Mouse (Mus musculus) gastrocnemius, postnatal 4 days (tissue): ENCODE results near the gene Mapkapk2. TPM values are rescaled to one million over a fixed set of nuclear protein-coding genes. Genes with fewer than 3 reads are reported as not detected.

Experiments
- DNase-seq, 2 experiments: peaks; one replicate each; pipeline ENCODE4 v3.0.0; 2021 to 2022; ENCODE audit warnings: low spot score in 2 of 2, mixed read lengths in 2 of 2
- total RNA-seq, 2 experiments: library from RNA; stranded (reverse); gene quantifications; 2 replicates each; pipeline ENCODE4 v1.2.3; 2021

Mapkapk2 gene
- total RNA-seq, 2 experiments from 2014 or later: 159 to 163 TPM

DNA sequence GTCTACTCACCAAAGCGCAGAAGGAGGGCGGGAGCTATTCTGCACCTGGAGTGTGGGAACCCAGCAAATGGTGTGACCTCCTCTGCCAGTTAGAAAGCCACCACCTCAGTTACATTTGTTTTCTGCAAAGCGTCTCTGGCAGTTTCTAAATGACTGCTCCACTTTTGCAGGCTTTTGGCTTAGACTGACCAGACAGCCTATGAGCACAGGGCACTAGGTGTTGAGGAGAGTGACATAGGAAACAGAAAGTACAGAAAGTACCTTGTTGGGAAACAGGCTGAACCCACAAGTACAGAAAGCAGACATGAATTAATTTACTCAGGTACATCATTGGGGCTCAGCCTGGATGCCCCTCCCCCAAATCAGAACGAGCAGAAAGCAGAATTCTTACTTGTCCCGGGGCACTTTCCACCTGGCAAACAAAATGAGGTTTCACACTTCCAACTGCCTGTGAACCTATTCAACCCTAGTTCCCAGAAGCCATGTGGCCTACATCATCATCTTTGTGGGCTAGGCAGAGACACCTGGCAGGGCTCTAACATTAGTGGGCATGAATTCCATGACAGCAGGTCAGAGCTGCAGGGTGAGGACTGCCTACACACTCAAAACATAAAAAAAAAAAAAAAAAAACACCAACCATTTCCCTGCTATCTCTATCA is 74.9 kb downstream of the Mapkapk2 start:
- no peak for DNase-seq

DNA sequence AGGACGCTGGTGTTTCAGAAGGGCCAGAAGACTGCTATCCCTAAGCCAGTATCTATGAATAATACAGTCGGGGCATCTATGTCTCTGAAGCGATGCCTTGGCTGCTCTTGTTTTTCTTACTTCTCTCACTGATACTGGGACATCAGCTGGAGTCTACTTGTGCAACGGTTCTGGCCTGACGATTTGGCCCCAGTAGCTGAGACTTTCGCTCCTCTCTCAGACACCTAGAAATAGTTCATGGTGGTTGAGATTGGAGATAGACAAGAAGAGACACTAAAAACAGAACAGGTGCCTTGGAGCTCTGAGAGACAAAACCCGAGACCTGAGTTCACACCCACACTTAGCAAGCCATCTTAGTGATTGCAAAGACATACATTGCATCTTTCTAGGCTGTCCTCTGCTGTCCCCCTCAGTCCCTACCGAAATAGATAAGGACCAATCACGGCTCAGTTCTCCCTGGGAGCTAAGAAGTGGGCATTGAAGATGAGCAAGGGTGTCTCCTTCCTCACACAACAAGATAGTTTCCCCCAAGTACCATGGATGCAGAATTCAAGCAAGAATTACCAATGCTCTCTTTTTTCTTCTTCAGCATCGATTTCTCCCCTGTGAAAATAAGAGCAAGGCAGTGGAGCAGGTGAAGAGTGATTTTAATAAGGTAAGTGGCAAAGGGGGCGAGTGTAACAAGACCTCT is 75.6 kb downstream of the Mapkapk2 start:
- no peak for DNase-seq

DNA sequence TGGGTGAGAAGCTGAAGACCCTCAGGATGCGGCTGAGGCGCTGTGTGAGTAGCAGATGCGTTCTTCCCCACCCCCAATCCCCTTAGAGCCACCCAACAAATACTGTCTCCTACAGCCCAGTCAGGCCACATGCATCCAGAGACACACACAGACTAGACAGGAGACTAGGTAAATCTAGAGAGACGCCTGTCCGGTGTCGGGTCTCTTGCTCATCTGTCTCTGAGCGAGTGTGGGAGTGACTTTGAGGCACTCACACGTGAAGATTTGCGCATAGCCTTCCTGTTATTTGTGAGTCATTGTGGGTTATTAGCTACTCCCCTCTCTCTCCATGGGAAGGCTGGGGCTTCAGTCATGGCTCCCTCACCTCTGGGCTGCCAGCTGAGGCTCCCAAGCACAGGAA is 76.2 kb downstream of the Mapkapk2 start:
- DNase-seq: no peak

DNA sequence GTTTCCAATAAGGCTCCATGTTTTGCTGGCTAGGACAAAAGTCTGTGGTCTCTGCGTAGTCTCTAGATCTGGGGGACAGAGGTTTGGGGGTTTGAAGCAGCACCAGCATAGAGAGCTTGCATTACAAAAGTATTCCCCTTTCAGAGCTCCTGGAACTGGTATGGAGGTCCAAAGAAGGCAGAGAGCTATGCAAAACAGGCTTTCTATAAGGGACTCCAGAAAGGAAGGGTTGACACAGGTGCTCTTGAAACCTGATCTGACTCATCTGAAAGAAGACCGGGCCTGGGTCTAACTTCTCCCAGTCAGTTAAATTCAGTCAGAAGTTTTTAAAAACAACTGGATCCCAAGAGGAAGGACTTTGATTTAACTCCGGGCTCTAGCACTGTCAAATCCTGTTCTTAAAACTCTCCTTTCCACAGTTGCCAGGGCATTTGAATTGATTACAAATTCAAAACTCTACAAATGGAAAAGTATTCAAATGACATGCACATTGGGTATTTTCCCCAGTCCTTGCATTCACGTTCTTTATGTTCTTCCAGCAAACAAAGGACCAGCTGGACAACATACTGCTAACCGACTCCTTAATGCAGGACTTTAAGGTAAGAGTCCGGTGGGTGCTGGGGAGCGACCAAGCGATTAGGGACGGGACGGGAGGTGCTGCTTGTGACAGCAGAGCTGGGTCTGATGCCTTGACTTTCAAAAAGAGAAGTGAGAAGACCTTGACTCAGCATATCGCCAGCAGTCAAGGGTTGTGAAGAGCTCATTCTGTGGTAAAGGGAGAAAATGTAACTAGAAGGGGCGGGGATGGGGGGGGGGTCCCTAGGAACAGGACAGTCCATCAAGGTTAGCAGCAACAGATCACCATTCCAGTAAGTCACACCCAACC is 77.0 kb downstream of the Mapkapk2 start:
- no peak for DNase-seq

- DNase-seq: no peak
Observed at GRCm38 (mm10) chr1:131019492-131020098, 78.0 kb downstream of the Mapkapk2 start, which contains the start of gene Il10. TSS of gene Il10 (plus strand) at chr1:131019845.

DNA sequence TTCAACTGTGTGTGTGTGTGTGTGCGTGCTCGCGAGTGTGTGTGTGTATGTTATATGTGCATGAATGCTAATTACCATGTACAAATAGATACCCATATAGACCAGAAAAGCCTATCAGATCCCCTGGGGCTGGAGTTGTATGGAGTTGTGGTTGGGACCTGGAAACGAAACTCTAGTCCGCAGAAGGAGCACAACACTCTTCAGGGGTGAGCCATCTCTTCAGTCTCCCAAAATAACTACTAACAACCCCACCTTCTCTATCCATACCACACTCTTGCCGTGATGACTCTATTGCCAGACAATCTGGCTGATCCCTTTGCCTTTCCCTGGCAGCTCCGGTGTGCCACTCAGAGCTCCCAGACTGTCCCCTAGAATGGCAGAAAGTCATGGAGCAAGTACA is 81.7 kb downstream of the Mapkapk2 start:
- DNase-seq: no peak

DNA sequence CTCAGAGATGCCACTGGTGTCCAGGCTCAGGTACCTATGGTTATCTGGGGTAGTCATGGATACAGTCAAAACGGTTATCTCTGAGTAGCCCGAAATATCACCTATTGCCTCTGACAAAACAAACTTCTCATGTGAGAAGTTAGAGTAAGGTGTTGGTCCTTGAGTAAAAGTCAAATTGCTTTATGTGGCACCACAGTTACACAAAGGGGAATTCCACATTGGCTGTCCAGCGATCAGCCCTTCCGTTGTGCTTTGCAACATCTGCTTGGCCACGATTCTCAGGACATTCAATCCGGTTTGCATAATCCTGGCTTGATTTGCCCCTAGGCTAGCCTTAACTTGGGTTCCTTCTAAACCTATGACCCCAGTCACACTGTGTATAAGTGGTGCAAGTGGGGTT is 82.3 kb downstream of the Mapkapk2 start:
- no peak for DNase-seq

DNA sequence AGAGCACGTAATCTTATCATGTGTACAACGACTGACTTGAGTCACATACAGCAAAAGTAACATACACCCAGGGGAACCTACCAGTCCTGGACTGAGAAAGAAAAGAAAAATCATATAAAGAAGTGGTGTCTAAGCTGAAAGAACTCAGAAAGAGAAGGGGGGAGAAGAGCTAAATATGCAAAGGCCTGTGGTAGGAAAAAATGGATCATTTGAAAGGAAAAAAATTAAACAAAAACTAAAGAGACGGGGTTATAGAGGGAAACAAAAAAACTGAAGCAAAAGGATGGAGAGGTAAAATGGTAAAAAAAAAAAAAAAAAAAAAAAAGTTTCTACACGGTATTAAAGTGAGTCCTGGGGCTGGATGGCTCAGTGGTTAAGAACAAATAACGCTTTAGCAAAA is 83.7 kb downstream of the Mapkapk2 start:
- no peak for DNase-seq

DNA sequence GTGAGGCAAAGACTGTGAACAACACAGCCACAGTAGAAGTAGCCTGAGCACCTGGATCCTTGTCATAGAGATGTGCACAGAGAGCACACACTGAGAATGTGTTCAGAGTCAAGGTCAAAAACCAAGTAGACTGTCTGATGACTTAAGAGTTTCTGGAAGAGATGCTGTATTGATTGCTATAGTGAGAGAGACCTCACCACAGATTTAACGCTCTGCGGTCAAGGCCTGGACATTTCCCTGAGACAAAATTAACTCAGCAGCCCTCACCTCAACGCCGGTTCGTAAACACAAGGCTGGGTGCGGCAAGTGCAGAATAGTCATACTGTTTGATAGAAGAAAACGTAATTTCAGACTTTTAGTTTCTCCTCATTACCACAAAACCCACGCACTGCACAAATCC is 85.1 kb downstream of the Mapkapk2 start:
- no peak for DNase-seq

GRCm38 (mm10) chr1:131010201-131011153 is 87.1 kb downstream of the Mapkapk2 start:
- DNase-seq: no peak

DNA sequence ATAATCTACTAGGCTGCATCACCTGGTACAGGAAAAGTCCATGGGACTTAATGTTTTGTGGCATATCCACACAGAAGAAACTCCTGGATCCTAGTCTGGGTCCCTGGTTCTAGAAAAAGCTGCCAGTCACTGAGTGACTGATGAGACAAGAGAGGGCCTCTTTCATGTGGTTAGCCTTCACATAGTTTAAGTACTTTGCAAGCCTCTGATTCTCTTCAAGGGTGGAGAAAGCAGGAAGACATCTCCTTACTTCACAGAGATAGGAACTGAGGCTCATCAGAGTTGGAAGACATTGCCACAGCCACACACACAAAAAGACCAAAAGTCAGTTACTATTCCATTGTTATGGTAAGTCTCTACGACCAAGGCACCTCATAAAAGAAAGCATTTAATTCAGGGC is 91.6 kb downstream of the Mapkapk2 start:
- DNase-seq: no peak

Other genes starting within 250 kb of the Mapkapk2 start
- gene Fcmr, start 232.2 kb downstream of the Mapkapk2 start, total RNA-seq: under 1 TPM in 1 of 2 experiments, not detected in 1; 0.39 TPM
- not detected for gene Il24, start 210.4 kb downstream of the Mapkapk2 start, total RNA-seq
- not detected for gene Il20, start 186.4 kb downstream of the Mapkapk2 start, total RNA-seq
- gene Il19, start 157.7 kb downstream of the Mapkapk2 start, total RNA-seq: not detected
- gene Il10, start 78.0 kb downstream of the Mapkapk2 start, total RNA-seq: not detected
- gene Dyrk3, start 40.5 kb upstream of the Mapkapk2 start, total RNA-seq: under 1 TPM; 0.17 to 0.29 TPM
- gene Eif2d, start 55.4 kb upstream of the Mapkapk2 start, total RNA-seq: 10 to 100 TPM; 25.3 to 27.2 TPM
- gene Rassf5, start 147.4 kb upstream of the Mapkapk2 start, total RNA-seq: 1 to 10 TPM; 6.4 to 7.9 TPM
- 1 to 10 TPM; 7.5 to 7.6 TPM for gene Ikbke, start 181.8 kb upstream of the Mapkapk2 start, total RNA-seq